Mouse (Mus musculus) adrenal gland (tissue): ENCODE data around the gene Sgpp2.

Experiments used
- intact Hi-C: fragments of 180-260 bp; cut with DNase I; formaldehyde crosslinking; loops from one replicate; pipeline ENCODE4 v1.15.1; 2025
- long read RNA-seq, 2 experiments: library from polyadenylated mRNA; unstranded; transcript quantifications; one replicate each; pipeline ENCODE4 v2.0.0; 2020; ENCODE audit warnings: borderline replicate concordance in 1 of 2; ENCODE audit not compliant: insufficient replicate concordance in 1 of 2

The Sgpp2 gene
- long read RNA-seq, experiment 1, partial matches to known transcripts: 0 of 2 reads
- long read RNA-seq, experiment 1, other reads (novel, unspliced or antisense): 2 of 2 reads
- long read RNA-seq, experiment 2: 0 reads

DNA sequence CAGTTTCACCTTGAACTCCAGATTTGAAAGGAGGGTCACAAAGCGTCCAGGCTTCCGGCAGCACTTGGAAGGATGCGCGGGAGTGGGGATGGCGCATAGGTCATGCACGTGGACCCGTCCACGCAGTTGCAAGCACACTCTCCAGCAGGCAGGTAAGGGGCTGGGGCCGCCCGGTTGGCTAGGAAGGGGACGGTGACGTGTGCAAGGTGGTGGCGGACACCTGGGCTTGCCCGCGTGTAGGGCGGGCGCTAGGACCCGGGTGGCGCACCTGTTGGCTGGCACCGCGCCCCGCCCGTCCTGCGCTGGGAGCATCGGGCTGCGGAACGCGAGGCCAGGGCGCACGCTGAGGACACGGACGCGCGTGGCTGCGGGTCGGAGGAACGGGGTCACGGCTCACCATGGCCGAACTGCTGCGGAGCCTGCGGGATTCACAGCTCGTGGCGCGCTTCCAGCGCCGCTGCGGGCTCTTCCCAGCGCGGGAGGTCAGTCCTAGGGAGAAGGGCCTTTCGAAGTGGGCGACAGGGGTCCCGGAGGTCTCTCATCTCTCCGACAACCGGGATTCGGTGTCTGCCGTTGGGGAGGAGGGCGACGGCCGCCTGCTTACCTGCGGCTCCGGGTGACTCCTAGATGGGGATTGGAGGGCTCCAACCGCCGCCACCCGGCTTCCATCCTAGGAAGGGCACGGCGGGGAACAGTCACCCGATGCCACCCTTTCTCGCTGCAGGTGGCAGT is at the start of gene Sgpp2:
Sgpp2 (plus strand) TSS at position 325 of the 732 bp plus-strand sequence.
- intact Hi-C loops: no loop called here

DNA sequence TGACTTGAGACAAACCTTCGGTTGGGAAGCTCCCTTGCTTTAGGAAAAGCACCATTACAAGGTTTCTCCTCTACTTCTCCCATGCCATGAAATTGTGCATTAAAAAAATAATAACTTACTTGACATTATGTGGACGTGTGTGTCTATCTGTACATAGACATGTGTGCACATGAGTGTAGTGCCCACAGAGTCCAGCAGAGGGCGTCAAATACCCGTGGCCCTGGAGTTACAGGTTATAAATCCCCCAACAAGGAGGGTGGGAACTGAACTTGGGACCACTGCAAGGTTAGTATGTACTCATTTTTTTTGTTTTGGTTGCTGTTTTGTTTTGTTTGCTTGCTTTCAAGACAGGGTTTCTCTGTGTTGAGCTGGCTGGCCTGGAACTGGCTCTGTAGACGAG is 42.6 kb upstream of the Sgpp2 start:
- intact Hi-C loops: no loop called here

DNA sequence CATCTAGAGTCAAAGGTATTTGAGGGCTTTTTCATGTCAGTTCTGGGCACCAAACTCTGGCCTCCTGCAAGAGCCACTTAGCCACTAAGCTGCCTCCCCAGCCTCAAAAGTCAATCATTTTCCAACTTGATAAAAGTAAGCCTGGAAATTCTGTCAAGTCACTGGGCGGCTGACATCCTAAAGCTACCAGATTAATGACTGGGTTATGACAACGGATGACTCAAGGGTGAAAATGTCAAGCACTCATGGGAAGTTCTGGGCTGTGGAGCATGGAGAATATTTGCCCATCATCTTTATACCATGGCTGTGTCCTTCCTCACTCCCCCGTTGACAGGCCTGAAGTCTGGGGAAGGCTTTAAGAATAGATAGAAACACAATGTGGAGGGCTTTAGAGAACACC is 37.2 kb upstream of the Sgpp2 start:
- intact Hi-C loops: no loop called here

DNA sequence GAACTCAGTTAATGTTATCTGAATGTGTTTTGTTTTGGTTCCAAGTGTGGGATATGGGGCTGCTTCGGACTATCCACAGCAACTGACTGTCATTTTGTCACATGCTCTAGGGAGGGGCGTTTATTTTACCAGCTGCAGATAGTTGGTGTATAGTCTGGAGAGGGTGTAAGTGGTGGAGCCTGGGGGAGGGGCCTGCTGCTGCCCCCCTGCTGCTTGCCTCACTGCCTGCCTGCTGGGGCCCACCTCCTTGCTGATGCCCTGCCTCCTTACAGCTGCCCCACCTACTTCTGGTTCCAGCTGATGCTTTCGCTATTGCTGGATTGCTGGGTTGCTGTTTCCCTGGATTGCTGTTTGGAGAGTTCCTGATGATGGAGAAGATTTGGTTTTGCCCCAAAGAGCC is 31.0 kb upstream of the Sgpp2 start:
- intact Hi-C loops: no loop called here

DNA sequence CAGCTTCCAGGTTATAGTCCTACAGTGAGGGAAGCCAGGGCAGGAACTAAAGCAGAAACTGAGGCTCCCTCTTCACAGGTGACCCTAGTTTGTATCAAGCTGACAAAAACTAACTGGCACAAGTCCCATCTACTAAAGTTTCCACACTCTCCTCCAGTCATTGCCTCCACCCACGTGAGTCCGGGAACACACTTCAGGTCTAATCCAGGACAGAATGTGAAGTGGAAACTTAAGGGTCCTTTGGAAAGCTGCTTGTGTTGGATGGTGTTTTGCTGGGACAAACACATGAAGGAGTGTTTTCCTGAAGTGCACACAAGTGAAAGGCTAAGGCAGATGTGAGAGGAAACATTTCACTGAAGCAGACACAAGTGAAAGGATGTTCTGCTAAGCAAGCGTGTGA is 17.7 kb upstream of the Sgpp2 start:
- intact Hi-C loops: no loop called here

DNA sequence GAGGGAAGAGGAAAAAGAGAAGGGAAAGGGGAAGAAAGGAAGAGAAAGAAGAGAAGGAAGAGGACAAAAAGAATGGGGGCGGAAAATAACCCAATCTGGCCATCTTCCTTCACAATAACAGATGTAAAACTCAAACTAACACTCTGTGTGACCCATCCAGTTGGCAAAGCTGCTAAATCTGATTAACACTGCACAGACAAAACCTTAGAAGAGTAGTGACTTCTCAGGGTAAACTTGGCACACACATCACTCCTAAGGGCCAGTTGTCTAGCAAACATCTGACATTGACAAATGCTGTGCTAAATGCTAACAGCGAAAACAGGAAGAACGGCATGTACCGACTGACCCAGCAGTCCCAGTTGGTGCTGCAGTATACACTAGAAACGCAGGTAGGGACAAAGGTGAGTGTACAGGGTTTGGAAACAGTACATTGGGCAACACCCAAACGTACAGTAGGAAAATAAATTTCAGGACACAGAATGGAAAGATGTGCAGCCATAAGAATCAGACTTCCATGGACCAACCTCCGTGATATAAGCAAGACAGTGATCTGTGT is 10.4 kb upstream of the Sgpp2 start:
- intact Hi-C loops: no loop called here

DNA sequence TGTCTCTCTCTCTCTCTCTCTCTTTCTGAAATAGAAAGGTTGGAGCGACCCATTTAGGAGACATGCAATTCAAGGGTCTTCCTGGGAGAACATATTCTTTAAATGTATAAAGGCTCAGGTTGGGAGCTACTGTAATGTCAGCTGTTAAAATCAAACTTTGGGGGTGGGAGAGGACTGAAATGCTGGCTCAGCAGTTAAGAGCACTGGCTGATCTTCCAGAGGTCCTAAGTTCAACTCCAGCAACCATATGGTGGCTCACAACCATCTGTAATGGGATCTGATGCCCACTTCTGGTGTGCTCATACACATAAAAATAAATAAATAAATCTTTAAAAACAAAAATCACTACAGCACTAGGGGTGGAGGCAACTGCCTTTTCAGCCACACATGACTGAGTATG is 1.5 kb upstream of the Sgpp2 start:
- intact Hi-C loops: no loop called here

DNA sequence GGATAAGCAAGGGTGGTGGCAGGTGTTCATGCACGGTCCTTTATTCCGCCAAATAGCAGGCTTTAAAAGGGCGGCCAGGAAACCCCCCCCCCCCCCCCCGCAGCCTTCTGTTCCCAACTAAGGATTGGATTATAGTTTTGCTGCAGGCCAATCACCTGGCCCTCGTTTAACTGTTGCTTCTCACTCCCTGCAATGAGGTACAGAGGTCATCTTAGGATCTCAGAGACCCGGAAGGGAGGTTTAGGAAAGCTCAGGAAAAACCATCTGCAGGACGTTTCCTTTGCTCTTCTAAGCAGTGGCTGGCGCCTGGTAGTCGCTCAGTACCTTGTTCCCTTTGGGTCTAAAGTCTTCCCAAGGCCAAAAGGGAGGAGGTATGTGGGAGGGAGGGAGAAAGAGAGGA is 865 bp upstream of the Sgpp2 start:
- intact Hi-C loops: no loop called here

DNA sequence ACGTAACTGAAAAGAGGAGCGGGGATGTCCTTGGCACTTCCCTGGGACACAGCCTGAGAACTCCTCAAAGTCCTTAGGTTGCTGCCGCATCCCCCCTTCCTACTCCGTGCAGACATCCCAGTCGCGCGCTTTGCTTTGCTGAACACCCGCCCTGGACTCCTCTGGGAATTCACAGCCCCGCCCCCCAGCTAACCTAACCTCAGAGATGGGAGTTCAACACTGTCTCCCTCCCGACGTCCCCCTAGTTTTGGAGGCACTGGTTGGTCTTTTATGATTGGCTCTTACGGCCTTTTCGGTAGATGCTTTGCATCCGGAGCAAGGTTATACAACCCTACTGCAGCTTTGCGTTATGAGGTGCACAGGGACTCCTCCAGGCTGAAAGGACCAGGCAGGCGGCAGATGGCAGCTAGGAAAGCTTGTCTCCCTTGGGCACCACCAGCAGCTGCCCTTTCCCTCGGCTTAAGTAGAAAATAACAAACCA is 756 bp downstream of the Sgpp2 start:
- intact Hi-C loops: no loop called here

DNA sequence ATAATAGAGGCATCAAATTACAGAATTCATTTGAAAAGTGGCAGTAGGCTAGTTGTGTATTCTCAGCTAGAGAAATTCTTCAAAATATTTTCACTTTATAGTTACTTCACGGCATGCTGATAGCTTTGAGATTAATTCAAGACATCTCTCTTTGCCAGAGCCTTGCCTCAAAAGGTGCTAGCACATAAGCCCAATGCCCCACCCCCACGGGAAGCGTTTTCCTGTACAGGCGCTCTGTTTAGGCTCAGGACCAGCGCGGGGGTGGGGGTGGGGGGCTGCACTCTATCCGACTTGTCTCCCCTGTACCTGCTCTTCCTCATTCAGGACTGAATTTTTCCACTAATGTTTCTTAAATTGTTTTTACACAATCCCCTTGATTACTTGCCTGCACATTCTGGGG is 1.3 kb downstream of the Sgpp2 start:
- intact Hi-C loops: no loop called here

DNA sequence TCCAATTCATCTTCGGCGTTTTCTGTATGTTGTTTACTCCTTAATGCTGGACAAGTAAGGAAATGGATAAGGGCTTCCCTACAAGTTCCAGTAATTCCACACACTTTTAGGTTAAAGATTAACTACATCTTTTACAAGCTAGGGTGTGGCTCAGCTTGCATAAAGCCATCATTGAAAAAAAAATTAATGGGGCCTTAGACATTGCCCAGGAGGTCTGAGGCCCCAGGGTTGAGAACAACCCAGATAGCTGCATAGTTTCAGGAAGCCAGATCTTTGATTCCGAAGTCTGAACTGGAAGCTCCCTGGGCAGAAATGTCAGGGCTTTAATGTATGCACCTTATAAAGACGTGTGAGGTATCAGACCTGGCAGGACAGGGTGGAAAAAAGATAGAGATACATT is 2.8 kb downstream of the Sgpp2 start:
- intact Hi-C loops: no loop called here

DNA sequence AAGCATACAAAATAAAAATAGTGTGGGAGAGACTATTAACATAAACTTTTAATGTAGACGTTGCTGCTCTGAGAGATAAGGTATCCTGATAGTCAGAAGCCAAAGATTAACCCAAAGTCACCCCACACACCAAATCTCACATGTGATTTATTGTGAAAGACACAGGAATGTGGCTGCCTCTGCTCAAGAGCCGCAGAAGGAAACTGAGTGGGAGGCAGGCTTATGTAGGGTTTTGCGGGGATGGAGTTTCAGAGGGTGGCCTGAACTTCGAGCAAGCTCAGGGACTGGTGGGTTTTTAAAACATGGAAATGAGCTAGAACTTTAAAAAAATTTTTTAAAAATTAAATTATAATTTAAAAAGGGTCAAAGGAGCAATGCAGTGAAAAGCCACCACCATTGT is 3.8 kb downstream of the Sgpp2 start:
- intact Hi-C loops: no loop called here

DNA sequence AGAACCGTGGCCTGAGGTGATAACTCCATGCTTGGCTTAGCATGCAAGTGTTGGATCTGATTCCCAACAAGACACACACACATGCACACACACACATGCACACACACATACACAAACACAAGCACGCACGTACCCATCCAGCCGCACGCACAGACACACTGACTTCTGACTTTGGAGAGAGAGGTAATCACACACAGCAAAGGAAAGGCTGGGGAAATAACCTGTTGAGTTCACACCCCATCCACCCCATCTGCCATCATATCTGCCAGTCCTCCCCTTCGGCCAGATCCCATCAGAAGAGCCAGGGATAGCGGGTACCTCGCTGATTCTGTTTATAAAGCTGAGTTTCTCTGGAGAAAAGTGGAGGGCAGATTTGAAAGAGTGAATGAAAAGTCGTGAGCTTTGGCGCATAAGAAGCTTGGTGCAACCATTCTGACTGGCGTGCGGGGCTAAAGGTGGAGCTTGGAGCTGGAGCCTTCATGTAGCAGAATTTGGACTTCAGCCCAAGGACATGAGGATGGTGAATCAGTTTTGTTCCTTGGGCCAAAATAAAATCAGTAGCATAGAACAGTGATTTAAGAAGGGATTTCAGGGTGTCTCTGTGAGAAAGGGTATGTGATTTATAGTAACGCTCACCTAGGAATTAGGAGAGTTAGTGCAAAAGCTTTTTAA is 8.1 kb downstream of the Sgpp2 start:
- intact Hi-C loops: no loop called here

DNA sequence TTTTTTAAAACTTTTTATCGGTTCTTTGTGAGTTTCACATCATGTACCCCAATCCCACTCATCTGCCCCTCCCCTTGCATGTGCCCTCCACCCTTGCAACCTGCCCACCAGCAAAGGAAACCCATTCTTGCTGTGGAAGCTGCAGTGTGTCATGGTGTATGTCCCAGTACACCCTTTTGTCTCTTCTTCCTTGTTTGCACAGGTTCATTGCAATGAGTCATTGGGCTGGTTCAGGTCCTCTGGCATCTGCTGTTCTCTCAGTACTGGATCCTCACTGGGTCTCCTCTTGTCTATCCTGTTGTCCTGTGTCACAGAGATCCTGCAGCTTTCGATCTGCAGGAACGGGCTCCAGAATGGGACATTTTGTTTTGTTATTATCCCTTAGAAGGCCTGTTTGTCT is 10.1 kb downstream of the Sgpp2 start:
- intact Hi-C loops: no loop called here

DNA sequence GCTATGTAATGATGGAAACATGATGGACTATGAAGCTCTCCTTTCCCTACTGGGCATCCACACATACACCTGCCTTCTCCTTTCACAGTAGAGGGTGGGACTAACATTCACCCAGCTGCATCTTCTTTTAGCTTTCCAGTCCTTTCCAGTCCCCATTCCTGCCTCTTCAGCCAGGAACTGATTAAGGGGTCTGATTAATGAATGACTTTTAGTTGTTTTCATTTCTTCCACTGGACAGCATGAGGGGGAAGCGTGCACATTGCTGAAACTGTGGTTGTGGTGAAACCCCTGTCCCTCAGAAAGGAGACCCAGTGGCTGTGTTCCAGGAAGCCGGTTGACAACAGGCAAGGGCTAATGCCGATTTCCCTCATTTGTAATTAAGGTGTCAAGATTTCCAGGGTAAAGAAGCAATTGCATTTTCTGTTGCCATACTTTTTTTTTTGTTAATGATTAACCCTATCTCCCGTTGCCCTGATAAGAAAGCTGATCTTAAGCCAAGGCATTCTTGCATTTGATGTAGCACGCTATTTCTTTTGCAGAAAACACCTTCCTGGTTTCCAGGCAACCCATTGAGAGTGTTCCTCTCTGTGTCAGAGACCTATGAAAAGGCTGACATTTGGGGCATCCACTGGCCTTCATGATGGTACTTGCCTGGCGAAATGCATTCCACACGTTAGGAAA is 12.1 kb downstream of the Sgpp2 start:
- intact Hi-C loops: no loop called here

DNA sequence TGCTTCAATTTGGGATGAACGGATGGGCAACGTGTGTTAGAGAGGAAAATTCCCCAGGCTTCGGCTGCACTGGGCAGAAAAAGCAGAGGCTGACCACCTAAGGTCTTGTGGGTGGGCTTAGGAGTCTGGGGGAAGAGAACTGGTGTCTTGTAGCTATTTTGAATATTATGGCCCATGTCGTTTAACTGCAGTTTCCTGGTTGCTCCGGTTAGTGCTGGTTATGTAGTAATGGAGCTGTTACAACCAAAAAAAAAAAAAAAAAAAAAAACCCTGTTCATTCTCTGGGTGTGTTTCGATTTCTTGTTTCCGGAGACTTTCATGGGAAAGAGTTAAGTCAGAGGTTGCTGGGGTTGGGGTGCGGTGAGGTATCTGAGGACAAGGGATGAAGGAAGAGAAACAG is 12.7 kb downstream of the Sgpp2 start:
- intact Hi-C loops: no loop called here

DNA sequence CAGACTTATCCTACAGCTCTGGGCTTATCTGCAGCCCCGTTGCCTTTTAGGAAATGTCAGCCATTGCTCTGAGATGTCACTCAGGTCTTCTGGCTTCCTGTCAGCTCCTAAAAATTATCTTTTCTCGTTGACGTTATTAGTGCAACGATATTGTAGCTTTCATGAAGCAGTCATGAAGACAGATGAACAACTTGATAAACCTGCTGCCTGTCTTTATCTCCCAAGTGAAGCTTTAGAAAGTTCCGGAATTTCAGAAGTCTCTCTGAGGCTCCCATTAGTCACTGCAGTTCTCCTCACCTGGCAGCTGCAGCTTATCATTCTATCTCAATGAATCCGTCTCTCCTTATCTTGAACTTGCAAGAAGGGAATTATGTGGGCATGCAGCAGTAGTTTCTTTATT is 13.9 kb downstream of the Sgpp2 start:
- intact Hi-C loops: no loop called here

DNA sequence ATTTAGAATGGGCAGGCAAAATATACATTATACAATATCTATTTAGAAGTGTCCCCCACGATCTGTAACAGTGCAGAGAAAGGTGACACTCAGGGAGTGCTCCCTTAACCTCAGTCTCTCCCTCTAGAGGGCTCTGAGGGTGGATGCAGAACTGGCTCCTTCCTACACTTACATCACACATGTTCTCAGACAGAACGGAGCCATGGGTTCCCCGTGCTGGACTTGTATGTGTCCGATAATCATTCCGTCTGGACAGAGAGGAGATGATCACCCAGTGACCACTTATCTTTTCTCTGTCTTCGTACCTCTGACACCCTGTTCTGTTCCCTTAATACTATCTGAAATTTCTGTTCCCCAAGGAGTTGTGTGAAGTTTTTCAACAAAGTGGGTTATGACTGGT is 15.7 kb downstream of the Sgpp2 start:
- intact Hi-C loops: no loop called here

DNA sequence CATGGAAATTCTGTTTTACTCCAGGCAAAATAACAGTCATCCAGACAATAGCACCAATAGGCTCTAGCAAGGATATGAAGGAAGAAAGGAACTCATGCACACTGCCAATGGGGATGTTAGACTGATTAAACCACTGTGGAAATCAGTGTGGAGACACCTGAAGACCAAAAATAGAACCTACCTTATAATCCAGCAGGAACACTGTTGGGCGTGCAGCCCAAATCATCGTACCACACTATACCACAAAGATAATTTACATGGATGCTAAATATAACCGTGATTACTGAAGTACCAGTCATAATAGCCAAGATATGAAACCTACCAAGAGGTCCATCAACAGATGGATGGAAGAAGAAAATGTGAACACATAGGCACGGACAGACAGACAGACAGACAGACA is 18.5 kb downstream of the Sgpp2 start:
- intact Hi-C loops: no loop called here

DNA sequence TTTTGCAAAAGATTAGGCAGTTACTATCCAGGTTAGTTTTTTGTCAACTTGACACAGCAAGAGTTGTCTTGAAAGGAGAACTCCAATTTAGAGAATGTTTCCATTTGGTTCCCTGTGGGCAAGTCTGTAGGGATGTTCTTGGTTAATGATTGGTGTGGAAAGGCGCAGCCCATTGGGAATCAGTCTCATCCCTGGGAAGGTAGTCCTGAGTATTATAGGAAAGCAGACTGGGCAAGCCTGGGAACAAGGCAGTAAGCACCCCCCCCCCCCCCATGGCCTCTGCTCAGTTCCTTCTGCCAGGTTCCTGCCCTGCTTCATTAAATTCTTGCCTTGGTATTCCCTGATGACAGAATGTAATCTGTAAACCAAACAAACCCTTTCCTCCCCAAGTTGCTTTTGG is 19.7 kb downstream of the Sgpp2 start:
- intact Hi-C loops: no loop called here

DNA sequence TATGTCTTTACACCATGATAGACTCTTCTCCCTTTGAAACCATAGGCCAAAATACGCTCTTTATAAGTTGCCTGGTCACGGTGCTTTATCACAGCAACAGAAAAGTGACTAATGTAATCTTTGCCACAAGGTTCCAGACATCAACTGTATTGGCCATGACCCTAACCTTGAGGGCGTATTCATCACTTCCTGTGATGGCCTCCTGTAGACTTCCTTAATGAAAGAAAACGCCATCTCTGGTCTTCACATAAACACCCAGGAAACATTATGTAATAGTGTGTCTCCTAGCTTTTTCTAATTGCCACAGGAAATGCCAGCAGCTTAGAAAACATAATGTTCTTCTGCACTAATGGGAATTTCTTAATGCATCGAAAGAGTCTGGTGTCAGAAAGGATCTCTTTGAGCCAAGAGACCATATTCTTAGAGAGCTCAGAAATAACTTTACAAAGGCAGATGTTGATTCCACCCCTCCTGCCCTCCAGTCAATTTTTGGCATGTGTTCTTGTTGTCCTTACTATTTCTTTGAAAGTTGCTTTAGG is 20.5 kb downstream of the Sgpp2 start:
- intact Hi-C loops: no loop called here

DNA sequence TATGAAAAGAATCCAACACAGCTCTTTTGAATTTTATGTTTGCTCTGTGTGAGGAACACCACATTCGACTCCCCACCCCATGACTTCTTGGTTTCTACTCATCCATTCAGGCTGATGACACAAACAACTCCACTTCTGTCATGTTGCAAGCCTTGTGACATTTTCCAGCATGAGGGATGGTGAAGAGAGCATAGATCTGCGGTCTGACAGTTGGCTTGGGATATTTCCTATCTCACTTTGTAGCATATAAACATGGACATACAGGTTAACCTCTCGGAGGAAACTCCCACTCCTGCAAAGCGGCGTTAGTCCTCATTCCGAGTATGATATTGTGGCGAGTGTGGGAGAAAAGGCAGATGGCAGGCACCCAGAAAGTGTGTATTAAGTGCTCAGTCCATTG is 27.6 kb downstream of the Sgpp2 start:
- intact Hi-C loops: no loop called here
